Mouse (Mus musculus) natural killer cell, adult 2 months (primary cell): ENCODE measurements around the gene Krt6a.
"Not testable (repeated sequence)": the region's sequence is repeated elsewhere in the genome, so short reads cannot be mapped to it uniquely, and the experiment has no call there.

Experiments used
- DNase-seq, 2 experiments: peaks; one replicate each; pipeline ENCODE4 v3.0.0; 2022; ENCODE audit warnings: low spot score in 2 of 2

Krt6a gene

DNA sequence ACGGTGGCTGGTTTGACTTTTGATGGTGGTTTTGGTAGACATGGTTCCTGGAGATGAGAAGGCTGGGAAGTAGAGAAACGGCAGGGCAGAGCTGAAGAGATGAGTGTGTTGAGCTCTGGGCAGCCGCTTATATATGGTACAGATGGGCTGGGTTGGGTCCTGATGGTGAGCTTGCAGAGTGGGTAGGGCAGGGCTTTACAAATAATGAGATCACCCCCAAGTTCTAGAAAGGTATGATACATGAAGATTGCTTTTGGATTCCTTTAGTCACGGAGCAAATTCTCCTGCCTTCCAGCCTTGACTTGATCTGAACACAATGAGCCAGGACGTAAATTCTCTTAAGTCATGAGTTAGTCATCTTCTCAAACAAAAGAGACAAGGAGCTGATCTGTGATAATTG is at the start of gene Krt6a:
Gene Krt6a, minus strand, starts transcription at position 101 of the 400 bp plus-strand sequence.
- DNase-seq: no peak

DNA sequence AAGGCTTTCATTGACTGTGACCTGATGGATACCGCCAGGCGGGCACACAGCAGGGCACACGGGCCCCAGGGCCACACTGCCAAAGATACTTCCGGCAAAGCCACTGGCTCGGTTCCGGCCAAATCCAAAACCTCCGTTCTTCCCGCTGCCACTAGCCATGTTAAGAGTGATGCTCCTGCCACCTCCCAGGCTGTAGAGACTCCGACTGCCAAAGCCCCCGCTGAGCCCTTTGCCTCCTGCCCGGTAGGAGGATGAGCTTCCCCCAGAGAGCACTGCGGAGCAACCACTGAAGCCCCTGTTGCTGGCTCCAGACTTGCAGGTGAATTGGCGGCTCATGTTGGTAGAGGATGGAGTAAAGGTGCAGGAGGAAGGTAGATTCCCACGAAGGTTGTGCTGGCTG is 48.6 kb upstream of the Krt6a start, which contains the start of gene Krt71:
Gene Krt71, minus strand, starts transcription at position 399 of the 400 bp plus-strand sequence.
- no peak for DNase-seq

DNA sequence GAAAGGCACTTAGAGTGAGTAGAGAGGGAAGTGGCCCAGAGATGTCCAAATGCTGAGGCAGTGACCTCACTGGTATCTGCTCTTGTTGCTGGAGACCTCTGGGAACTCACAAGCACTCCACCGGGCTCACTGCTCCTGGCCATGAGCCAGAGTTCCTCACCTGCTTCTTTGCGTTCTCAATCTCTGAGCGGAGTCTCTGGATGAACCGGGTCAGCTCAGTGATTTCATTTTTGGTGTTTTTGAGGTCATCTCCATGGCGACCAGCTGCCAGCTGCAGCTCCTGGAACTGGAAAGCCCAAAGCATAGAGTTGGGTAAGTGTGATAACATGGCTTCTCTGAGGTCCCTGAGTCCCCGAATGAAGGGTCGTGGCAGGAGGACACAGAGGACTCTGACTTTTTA is 43.7 kb upstream of the Krt6a start:
- no peak for DNase-seq

DNA sequence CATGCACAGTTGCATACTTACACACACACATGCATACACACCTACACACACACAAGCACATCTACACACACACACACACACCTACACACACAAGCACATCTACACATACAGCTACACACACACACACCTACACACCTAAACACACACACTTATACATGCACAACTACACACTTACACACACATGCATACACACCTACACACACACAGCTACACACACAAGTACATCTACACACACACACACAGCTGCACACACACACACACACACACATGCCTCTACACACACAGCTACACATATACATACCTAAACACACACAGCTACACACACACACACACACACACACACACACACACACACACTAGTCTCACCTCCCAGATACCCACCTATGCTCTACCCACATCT is 36.5 kb upstream of the Krt6a start:
- DNase-seq: no peak

DNA sequence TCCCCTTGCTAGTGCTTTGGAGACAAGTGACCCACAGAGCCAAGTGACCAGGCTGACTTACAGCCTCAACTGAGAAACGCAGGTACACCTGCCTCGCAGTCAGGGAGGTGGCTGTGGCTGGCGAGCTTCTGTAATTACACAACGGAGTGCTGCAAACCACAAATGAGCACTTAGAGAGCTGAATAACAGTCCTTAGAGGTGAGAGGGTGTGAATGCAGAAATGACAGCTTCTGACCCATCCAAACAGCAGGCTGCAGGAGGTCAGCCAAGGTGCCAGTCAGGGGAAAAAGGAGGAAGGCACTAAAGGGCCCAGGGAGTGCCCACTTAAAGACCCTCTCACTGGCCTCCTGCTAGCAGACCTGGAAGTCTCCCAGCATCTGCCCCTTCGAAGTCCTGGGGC is 30.6 kb upstream of the Krt6a start:
- DNase-seq: no peak

DNA sequence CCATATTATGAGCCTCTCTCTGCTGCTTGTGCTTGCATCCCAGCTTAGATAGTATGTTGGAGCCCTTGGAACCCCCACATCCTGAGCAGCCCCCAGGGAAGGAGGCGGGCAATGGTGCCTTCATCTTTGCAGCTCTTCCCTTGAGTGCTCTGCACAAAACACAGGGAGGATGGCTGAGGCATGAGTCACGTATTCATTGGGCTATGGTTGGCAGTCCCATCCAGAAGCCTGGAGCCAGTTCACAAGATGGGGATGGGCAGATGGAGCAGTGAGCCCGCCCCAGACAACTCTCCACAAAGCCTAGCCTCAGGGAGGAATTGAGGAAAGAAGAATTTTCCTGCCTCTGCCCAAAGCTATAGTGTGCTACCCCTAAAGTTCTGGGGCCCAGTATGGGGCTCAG is 21.7 kb upstream of the Krt6a start:
- DNase-seq: no peak

DNA sequence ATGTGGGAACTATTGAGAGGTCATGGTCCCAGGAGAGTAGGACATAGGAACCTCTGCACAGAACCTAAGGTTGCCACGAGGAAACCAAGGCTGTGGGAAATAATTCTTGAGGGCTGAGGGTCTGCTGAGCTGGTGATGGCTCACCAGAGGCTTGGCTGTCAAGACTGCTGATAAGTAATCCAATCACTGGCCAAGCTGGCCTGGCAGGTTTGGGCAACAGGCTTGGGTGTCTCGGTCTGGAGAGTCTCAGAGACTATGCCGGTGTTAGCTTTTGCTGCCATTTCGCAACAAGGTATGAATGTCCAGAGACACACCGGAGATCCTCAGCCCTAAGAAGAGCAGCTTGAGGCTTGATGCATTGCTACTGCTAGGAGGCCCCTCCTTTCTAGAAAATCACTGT is 20.2 kb upstream of the Krt6a start:
- no peak for DNase-seq

DNA sequence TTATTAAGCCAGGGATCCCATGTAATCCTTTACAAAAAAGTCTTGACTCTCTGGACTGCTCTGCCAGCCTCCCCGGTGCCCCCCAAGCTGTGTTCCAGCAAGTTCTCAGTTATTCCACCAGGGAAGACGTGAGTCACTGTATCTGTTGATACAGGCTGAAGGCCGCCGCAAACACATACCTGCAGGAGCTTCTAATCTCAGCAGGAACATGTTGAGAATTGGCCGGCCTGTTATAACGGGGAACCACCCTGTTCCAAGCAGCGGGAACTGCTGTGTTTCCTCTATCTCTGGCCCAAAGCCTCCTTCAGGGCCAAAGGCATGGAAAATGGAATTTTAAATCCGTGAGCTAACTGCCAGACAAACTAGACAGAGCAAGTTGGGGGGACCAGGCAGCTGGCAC is 19.6 kb upstream of the Krt6a start:
- no peak for DNase-seq

DNA sequence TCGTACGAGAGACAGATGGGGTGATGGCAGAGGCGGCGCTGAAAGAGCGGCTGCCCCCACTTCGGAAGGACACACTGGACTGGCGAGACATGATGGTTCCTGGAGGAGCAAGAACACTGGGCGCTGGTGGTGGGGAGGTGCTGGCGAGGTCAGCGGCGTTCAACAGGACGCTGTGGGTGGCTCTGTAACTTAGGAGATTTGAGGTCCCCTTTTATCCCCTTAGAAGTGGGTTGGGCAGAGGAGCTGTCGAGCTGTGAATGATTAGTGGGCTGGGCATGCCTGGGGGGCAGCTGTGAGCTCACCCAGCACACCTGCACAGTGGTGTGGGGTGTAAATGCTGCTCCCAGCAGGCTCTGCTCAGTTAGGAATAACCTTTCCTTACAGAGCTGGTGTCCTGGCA is 18.6 kb upstream of the Krt6a start, which contains the start of gene Krt5:
Gene Krt5, minus strand, starts transcription at position 179 of the 400 bp plus-strand sequence.
- no peak for DNase-seq

DNA sequence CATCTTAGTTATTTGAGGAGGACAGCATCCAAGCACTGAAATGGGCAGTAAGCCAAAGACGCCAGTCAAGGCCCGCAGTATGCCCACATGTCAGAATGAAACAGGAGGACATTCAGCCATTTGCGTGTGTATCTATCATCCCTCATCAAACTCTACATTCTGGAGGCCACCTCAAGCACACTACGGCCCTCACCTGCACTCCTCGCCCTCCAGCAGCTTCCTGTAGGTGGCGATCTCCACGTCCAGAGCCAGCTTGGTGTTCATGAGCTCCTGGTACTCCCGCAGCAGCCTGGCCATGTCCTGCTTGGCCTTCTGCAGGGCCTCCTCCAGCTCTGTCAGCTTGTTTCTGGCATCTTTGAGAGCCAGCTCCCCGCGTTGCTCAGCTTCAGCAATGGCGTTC is 14.6 kb upstream of the Krt6a start:
- DNase-seq: no peak

DNA sequence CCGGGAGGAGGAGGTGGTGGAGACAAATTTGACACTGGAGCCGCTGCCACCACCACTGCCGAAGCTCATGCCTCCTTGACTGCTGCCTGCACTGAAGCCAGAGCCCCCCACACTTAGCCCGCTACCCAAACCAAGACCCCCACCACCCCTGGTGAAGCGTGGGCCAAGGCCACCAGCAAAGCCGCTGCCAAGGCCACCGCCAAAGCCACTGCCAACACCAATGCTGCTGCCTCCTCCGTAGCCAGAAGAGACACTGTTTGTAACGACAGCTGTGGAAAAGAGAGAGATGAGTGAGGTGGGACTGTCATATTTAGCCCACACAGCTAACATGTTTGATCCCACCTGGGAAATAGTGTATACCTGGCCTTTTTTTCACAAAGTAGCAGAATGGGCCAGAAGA is 13.3 kb upstream of the Krt6a start:
- no peak for DNase-seq

DNA sequence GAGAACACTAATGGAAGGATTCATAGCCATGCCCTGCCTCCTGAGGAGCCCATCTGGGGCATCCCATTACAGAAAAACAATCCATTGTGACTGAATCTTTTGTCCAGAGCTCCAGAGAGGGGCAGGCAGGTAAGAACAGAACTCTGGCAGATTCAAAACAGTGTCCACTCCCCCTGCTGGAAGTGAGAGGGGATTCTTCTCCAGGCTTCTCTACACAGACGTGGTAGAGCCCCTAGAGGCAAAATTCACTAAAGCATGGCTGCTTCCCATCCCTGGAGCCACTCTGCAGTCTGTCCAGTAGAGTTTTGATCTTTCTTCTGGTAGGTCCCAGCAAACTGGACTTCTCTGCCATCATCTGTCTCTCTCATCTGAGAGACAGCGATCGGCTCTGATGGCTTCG is 10.0 kb upstream of the Krt6a start:
- DNase-seq: no peak

DNA sequence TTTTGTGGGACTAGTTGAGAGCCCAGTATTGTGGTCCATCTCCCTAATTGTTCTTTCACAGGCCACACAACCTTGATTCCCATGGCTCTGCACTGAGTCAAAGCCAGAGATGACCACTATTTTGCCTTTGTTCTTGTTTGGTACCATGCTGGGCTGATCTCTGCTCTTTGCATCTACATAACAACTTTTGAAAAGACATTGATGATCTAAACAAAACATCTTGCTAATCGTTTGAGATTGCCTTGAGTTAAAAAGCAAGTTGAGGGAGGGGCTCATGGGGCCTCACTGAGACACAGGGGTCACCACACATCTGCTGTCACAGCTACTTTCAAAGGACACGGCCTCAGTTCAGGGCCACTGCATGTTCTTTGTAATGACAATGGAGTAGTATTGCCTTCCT is 8.3 kb upstream of the Krt6a start:
- no peak for DNase-seq

DNA sequence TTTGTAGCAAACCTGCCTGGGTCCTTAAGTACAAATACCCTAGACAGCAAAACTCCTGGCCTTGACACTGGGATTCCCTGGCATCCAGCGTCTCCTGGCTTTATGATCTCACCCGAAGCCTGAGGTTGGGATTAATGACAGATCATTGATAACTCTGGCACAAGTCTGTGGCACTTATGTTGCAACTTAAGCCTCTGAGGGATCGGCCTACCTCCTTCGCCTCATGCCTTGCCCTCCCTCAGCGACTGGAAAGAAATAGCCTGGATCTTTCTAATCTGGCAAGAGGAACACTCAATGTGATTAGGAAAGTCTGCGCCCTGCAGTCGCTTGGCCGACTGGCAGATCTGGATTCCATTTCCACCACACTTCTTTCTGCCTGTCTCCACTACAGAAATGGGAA is 5.8 kb upstream of the Krt6a start:
- no peak for DNase-seq

DNA sequence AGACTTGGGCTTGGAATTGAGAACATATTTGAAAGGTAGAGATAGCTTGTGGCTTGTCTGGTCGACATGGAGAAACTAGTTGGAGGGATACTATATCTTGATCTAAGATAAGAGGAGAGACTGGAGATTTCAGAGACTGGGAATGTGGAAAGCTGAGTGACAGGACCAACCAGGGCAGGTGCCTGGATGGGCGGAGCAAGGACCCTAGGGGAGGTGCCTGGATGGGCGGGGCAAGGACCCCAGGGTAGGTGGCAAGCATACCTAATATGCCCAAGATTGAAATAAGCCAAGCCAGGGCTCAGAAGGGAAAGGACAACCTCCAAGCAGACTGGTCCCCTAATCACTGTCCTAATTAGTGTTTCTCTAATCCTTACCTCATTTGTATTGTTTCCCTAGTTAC is 5.1 kb upstream of the Krt6a start:
- DNase-seq: no peak

DNA sequence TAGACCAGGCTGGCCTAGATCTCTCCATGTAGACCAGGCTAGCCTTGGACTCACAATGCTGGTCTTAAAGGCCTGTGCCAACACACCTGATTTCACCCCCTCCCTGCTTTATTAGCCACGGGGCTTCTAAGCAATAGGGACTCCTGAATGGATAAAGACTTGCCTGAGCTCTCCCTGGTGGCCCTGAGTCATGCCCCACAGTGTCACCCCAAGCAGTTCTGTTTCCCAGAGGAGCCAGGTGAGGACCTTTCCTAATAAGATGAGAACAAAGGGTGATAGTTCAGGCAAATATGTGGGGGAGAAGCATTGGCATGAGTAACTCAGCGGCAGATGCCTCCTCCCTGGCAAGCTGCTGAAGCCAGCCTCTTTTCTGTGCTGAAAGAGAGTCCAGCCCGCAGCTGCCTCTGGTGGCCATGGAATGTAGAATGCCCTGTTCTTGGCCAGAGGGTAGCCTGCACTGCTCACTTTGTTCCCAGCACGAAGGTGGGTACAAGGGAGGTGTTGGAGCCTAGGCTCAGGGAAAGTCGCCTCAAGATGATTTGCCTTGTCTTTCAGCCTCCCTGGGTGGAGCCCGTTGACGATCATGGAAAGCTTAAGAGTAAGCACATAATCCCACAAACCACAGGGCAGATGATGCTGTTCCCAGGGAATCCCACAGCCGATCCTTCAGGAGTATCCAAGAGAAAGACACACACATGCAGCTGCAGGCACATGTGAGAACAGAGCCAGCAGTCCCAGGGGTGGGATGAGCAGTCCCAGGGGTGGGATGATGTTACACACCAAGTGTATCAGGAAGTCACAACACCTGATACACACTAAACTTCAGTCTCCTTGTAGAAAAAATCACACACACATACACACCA is 3.5 kb upstream of the Krt6a start:
- no peak for DNase-seq

DNA sequence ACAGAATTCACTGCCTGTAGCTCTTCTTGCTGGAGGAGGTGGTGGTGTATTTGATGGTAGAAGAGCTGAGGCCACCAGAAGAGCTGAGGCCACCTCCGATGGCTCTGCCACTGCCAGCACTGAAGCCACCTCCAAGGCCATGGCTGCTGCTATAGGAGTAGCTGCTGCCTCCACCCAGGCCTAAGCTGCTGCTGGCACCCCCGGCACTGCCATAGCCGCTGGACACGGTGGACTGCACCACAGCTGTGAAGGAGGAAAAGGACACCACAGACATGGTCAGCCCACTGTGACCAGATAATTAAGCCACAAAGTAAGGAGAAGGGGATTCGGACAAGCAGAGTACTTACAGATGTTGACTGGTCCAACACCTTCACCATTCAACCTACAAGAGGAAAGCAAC is 3.6 kb downstream of the Krt6a start:
- DNase-seq: not testable (repeated sequence)

DNA sequence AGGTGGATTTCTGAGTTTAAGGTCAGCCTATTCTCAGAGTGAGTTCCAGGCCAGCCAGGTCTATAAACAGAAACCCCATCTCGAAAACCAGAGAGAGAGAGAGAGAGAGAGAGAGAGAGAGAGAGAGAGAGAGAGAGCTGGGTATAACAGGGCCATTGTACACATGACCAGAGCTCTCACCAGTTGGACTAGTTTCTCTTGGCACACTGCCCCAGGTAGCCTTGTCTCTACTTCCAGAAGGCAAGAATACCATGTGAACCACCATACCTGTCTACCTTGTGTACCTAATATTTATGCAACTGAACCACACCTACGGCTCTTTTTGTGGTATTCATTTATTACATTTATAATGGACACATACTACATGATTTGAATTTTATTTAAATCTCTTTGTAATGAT is 5.9 kb downstream of the Krt6a start:
- no peak for DNase-seq

DNA sequence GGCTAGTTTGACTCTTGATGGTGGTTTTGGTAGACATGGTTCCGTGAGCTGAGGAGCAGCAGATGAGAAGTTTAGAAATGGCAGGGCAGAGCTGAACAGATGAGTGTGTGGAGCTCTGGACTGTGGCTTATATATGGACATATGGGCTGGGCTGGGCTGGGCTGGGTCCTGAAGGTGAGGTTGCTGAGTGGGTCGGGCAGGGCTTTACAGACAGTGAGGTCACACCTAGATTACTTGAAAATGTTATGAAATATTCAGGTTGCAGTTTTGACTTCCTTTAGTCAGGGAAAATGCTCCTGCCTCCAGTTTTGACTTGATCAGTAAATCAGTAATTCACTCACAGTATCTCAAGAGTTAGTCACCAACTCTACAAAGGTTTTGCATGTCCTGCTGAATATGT is 13.9 kb downstream of the Krt6a start, which contains the start of gene Krt6b:
Gene Krt6b, minus strand, starts transcription at position 101 of the 400 bp plus-strand sequence.
- no peak for DNase-seq

DNA sequence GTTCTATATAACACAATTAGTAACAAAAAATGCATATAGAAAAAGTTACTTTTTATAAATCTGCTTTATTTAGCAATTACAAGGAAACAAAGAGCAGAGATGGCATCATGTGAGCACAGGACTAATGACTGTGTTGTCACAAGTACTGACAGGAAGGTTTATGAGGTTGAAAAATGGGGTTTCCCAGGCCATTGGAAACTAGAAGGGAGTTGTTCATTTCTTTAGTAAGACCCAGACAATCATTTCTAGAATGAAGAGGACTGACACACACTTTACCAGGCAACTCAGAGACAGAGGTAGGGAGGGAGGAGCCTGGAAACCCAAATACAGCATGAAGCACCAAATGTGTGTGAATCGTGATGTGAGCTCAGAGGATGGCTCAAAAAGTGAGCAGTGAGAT is 18.1 kb downstream of the Krt6a start:
- DNase-seq: no peak

DNA sequence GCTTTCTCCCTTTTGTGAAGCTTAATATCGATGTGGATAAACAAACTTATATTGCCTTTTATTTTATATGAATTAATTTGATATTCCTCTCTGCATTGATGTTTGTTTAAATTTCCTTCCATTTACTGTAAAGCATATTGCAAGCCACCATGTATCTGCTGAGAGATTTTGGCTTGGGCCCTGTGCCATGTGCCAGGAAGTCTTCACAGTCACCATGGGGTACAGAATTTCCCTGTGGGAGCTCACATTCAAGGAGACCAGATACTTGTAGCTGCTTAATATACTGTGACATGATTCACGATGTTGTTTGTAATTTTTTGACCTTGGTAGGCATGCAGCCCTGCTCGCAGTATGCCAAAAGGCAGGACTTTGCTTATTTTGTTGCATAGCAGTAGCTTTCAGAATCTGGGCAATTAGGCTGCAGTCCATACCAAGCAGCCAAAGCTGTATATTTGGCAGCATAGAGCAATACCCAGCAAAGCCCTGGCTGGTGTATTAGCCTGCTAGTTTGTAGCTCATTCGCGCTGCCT is 41.3 kb downstream of the Krt6a start:
- no peak for DNase-seq

DNA sequence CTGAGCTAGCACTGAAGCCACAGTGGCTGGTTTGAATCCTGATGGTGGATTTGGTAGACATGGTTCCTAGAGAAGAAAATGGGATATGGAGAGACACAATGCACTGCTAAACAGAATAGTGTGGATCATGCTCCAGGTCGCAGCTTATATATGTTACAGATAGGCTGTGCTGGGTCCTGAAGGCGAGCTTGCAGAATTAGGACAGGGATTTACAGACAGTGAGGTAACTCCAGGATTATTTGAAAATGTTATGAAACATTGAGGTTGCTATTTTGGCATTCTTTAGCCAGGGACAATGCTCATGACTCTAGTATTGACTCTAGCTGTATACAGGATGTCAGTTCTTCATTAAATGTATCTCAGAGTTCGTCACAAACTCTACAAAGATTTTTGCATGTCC is 46.8 kb downstream of the Krt6a start, which contains the start of gene Gm5478:
Gene Gm5478, minus strand, starts transcription at position 101 of the 400 bp plus-strand sequence.
- DNase-seq: no peak
